Mouse (Mus musculus): ENCODE results near the gene Kdm5a.

GRCm38 (mm10) chr6:120480361-120480760 lies 116.4 kb downstream of the Kdm5a start:
- no peak for TF ChIP-seq CTCF (IDR thresholded peaks at IDR 0.05; ENCODE audit: borderline replicate concordance, insufficient read depth, low read depth, low read length)
- no peak for TF ChIP-seq POLR2A (IDR thresholded peaks at IDR 0.05; ENCODE audit: borderline replicate concordance, insufficient read depth, low read length)

Data from cerebellum, adult 2 months (tissue).